Mouse (Mus musculus): ENCODE measurements at regions not wholly inside any gene's neighbourhood (a gene's known extent, or its start where the extent isn't known, plus 50 kb on each side); places are given as distances from the start of the nearest gene placed in this dataset.
"Not testable (repeated sequence)": the region's sequence is repeated elsewhere in the genome, so short reads cannot be mapped to it uniquely, and the experiment has no call there.

DNA sequence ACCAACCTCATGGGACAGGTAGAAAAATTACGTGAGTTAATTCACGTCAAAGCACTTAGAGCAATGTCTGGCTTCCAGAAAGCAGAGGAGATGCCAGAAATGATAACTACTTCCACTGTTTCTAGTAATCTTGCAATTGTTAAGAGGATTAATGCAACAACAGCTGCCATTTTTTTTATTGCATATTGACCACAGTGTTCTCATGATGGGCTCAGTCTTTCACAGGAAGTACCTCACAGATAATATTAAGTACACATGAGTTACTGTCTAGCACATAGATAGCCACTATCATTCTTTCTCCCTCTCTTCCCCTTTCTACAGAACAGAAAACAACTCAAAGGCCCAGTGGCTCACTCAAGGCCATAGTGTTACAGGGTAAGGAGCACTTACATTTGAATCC is 104.8 kb upstream of the Abca1 start:
- no peak for DNase-seq (ENCODE audit: low spot score in 2 of 2)

DNA sequence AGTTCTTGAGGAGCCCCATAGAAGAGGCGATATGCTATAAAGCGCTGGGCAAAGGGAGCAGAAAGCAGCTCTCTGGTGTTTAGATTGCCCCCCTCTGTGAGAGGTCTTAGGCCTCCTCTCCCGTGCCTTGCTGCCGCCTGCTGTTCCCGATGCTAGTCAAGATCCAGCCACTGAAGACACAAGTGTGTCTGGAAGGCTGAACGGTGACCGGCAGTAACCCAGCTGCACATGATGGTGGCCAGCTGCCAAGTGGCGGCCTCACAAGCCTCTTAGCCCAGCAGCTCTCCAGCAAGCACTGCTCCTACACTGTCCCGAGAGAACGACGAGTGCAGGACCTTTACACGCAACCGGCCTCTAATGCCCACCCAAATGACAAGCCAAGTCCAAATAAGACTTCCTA is 104.1 kb upstream of the Abca1 start:
- DNase-seq (ENCODE audit: low spot score in 2 of 2): peak; percentile 73 to 78

DNA sequence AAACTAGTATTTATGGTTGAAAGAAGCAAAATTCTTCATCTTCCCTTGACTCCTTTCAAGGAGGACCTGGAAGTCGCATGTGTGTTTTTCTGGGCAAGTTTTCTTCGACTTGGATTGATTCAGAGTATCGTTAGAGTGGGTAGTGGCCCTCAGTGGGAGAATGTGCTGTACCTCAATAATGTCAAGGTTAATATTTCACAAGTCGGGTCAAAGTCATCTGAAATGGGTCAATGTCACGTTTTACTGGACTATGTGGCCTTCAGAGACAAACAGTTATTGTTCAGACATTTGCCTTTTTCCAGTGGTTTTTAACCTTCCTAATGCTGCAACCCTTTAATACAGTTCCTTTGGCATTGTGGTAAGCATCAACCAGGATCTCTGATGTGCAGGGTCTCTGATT is 102.8 kb upstream of the Abca1 start:
- DNase-seq (ENCODE audit: low spot score in 2 of 2): no peak

DNA sequence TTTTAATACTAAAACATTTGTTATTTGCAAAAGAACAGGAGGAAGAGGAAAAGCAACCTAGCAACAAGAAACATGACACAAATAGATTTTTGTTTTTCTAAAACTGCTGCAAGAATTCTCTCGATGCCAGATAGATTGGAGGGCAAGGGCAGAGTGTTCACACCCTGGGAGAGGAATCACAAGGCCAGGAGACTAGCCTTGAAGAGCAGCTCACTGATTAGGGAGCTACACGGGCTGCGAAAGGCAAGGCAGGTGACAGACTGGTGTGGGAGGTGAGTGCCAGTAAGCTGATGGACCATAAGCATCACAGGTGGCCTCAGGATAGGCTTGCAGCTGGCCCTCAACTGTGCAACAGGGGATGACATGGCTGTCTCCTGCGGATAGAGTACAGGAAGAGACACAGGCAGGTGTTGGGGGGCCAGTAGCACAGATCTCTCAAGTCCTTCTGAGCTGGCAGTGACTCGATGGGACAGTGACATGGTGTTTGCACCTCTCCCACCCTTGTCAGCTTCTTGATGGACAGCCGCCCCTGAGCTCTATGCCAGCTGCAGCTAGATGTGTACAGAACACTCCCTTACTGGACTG is 102.0 kb upstream of the Abca1 start:
- DNase-seq (ENCODE audit: low spot score in 2 of 2): no peak

DNA sequence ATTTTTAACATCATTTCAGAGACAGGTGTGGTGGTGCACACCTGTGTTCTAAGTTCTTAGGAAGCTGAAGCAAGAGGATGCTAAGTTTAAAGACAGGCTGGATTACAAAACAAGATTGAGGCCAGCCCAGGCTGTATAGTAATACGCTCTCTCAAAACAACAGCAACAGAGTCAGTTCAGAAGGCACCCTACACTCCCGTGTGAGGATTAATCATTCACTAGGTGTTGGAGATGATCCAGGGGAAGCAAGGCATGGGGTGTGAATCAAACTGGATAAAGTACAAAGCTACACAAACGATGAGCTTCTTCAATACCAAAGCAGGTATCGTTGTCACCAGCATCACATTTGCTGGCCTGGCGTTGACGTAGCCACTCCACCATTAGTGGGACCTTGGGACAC is 99.3 kb upstream of the Abca1 start:
- DNase-seq (ENCODE audit: low spot score in 2 of 2): no peak

DNA sequence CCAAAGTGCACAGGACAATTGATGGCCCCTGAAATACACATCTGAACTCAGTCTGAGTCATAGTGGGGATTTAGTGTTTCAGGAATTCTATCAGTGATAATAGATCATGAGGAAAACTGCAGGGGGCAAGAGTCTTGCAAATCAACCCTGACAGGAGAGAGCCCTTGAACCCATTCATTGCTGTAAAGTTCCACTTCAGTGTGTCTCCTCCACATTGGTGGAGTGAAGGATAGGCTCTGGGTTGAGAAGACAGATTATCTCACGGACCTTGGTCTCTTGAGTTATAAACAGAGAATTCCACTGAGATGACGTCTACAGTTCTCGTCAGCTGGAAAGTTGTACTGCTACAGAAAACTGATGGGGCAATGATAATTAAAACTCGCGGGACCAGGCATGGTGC is 97.3 kb upstream of the Abca1 start:
- DNase-seq (ENCODE audit: low spot score in 2 of 2): no peak

DNA sequence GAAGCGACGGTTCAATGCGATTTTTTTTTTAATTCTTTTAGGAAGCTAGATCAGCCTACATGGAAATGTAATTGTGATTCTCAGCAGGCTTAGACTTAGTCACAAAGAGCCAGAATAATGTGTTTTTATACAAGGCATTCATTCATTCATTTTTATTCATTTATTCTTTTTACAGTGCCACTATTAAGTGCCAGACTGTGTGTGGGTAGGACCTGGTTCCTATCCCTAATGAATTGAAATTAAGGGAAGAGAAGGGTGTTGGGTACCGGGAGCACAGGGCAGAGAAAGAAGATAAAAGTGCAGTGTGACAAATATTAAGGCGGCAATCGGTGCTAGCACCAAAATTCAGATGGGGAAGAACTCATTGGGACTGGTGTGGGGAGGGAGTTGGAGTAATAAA is 94.8 kb upstream of the Abca1 start:
- no peak for DNase-seq (ENCODE audit: low spot score in 2 of 2)

DNA sequence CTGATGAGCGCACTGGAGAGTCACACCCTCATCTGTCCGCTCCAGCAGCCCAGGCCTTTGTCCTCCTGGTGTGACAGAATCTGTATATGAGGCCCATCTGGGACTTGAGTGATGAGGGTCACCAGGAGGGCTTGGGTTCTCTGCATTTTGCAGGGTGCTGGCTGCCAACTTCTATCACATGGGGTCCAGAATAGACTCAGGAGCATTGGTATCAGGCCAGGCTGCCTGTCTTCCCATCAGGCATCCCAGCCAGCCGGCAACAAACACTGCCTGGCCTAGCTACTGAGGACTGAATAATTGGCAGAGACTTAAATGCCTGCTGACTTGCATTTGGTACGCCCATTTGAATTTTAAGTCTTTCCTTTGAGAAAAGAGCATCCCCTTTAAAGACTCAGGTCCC is 94.0 kb upstream of the Abca1 start:
- peak; percentile 32 to 48 for DNase-seq (ENCODE audit: low spot score in 2 of 2)

DNA sequence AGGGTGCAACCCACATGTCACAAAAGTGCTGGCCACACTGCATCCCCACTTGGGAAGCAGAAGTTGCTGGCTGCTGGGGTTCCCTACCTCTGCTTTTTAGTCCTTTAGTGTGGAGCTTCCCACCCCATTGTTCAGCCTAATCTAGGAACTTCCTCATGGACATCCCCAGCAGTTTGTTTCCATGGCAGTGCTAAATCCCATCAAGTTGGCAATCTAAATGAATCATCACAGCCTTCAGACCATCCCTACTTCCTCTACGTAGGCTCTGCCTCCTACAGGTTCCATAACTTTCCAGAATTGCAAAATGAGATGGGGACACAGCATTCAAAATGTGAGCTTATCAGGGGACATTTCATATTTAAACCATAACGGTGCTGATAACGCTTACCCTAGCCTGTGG is 90.6 kb upstream of the Abca1 start:
- DNase-seq (ENCODE audit: low spot score in 2 of 2): no peak

DNA sequence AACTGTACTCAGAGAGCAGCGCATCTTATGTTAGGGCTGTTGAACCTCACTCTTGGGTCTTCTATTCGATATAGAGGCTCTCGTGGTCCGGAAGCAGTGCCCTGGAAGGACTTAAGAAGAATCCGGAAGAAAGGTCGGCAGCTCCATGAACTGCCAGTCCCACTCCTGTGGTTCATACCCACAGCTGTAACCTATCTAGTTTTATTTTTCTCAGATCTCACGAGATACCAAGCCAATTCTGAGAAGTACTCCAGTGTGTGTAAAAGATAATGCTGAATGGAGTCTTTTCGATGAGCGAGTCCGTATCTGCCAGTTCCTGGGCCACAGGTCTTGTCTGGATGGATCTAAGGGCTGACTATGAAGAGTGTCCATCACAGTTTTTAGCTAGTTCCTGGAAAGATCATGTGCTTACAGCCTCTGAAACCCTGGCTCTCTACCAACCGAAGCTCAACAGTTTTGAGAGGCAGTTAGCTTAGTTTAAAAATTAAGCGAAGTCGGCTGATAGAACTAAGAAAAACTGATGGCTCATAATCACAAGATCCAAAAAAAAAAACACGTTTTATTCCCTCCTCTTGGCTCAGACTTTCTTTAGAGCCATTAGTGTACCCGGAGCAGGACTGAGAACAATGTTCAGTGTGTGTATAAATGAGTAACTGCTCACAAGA is 86.5 kb upstream of the Abca1 start:
- DNase-seq (ENCODE audit: low spot score in 2 of 2): no peak

DNA sequence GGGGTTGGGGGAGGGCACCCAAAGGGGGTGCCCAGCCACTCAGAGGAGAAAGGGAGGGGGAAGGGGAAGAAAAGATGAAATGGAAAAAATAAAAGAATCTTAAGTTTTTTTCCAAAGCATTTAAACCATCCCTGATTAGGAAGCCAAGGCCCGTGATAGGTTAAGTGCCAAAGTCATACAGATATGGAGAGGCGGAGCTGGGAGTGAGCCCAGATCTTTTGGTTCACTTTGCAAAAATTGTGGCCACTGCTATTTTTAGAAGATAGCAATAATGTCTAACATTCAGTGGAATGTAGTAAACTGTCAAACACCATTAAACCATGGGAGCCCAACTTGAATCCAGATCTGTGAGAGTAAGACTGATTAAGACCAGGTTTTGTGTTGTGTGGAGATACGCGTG is 85.9 kb upstream of the Abca1 start:
- DNase-seq (ENCODE audit: low spot score in 2 of 2): no peak

DNA sequence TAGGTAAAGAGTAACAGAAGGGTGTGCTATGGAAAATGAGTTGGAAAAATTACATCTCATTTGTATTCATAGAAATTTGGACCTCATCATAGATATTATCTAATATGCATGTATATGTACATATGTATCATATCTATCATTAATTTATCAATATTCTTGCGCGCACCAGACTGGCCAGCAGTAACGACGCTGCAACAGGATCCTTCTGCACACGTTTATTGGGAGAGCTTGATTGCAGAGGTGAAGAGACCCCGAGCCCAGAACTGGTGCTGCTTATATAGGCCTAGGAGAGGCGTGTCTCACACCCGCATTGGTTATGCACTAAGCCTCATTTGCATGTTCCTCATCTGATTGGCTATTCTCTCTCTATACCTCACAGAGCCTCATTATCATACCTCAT is 83.8 kb upstream of the Abca1 start:
- DNase-seq (ENCODE audit: low spot score in 2 of 2): not testable (repeated sequence)

DNA sequence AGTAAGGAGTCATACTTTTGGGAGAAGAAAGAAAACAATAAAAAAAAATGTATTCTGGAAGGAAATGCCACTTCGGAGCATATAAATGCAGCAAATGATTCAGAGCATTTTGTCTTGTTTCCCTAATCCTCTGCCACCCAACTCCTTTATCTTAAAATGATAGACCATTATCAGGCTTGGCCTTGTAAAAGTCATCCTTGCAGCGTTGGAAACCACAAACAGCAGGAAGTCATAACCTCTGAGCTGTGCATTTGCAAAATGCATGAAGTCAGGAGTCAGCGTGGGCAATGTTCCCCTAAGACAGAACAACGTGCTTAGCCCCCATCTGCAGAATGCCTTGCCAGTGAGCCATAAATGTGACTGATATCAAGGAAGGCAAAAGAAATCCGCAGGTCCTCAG is 80.2 kb upstream of the Abca1 start:
- no peak for DNase-seq (ENCODE audit: low spot score in 2 of 2)

DNA sequence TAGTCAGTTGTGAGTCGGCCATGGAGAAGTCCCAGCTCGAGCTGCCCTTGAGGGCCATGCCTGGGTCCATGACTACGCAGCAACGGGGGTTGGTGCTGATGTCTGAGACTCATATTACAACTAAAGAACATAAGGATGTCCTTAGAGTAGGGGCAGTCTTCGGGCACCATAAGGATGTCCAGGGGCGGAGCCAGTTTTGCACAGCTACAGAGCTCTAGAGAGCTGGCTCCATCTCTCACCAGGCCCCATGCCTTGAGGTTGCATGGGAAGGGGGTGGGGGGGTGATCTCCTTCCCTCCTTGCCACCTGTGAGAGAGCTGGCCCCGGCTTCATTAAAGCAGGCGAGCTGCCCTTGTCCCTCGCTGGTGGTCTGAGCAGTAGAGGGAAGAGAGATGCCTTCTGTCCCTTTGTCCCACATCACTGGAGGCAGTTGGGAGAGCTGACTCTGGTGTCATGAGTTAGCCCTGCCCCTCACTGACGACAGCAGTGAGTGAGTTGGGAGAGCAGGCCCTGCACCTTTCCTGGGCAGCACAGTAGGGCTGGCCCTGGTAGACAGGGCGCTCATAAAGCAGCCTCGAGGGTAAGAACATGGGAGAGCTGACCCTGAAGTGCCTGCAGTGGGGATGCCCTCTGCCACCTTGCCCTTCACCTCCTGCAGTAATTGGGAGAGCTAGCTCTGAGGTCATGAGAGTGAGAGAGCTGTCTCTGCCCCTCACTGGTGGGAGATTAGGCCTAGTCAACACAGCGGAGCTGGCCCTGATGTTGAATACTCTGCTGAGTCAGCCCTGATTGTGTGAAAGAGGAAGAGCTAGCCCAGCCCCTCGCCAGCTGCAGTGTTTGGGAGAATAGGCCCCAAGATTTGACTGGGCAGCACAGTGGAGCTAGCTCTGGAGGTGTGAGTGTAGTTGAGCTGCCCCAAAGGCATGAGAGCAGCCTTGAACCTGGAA is 78.9 kb upstream of the Abca1 start:
- no peak for DNase-seq (ENCODE audit: low spot score in 2 of 2)

DNA sequence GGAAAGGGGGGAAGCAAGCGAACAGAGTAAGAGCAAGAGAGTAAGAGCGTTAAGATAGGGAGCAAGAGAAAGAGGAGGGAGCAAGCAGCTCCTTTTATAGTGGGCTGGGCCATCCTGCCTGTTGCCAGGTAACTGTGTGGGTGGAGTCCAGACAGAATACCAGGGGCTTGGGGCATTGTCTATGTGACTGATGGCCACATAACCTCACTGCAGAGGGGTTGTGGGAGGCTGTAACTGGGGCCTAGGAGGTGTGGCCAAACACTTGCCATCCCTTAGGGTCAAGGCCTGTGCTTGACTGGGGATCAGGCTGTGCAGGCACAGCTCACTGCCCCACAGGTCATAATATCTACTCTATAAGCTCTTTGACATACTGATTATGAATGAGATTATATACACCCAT is 76.2 kb upstream of the Abca1 start:
- DNase-seq (ENCODE audit: low spot score in 2 of 2): no peak

DNA sequence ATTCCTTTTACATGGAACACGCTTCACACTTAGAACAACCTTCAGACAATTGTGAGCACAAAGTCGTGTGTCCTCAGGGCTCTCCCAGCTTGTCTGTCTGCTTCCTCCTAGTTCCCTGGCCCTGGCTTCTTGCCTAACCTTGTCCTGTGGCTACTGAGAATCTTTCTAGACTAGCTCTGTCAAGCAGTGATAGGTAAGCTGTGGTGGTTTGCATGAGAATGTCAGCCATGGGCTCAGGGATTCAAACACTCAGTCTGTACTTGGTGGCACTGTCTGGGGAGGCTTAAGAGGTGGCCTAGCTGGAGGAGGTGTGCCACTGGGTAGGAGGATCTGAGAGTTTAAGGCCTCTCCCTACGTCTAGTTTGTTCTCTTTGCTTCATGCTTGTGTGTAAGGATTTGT is 72.7 kb upstream of the Abca1 start:
- DNase-seq (ENCODE audit: low spot score in 2 of 2): no peak

DNA sequence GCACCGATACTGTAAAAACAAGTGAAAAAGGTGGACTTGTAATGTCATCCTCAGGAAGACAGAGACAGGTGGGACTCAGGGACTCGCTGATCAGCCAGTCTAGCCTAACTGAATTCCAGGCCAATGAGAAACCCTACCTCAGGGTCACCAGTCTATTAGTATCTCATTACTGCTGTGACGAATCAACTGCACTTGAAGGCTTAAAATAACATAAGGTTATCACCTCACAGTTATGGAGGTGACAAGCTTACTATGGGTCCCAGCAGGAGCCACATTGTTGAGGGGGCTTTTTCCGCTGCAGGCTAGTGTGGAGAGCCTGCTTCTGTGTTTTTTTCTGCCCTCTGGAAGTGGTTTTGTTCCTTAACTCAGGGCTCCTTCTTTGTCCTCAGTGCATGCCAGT is 72.2 kb upstream of the Abca1 start:
- DNase-seq (ENCODE audit: low spot score in 2 of 2): no peak

DNA sequence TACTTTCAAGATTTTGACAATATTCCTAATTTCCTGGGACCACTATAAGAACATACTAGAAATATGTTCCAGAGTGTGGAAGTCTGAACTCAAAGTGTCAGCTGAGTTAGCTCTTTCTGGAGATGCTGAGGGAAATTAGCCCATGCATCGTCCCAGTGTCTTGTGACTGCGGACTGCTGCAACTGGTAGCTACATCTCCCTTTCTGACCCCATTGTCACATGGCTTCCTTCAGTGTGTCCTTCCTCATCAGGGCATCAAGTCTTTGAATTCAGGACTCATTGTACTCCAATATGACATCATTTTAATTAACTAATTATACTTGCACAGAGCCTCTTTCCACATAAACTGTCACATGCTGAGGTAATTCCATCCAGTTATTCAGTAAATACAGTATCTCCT is 71.4 kb upstream of the Abca1 start:
- no peak for DNase-seq (ENCODE audit: low spot score in 2 of 2)

DNA sequence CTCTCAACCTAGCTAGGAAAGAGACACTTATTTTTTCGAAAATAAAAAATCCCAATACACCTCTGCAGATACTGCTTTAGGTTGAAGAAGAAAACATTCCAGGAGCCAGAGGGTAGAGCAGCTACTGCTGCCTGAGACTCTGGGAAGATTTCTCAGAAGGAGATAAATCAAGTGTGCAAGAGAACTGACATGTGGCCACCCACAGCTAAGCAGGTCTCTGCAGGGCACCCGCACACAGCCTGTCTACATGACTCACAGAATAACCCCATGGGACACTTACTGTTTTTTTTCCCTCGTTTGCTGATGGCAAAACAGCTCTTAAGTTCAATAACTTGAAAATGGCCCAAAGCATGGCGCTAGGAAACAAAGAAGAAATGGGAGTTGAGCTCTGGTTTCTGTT is 68.7 kb upstream of the Abca1 start:
- no peak for DNase-seq (ENCODE audit: low spot score in 2 of 2)

DNA sequence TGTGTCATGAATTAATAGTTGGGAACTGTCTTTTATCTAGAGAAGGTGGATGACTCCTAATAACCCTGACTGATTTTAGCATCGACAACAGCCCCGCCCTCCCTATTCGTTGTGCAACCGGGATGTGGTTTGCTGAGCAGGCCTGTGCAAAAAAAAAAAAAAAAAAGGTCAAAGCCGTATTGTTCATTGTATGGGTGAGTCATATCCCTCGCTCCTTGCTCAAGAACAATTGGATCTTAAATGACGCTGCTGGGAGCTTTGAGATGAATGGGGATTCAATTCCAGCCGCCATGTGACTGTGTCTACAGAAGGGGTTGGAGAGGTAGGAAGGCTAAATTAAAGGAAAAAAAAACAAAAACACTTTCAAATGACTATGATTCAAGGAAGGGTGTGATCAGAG is 68.1 kb upstream of the Abca1 start:
- no peak for DNase-seq (ENCODE audit: low spot score in 2 of 2)

DNA sequence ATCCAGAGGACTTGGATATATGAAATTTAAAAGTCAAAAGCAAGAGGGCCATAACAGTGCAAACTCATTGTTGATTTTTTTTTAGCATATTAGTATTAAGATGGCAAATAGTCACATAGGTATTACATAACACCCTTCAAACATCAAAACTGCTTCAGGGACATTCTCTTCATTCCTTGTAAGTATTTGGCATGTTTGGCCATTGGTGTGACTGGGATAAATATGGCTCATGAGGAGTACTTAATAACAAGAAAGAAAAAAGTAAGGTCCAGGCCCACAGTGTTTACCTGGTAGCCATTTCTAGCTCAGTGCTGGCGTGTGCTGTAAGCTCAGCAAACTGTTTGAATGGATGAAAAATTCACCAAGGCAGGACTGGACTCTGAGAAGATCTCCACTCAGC is 67.4 kb upstream of the Abca1 start:
- DNase-seq (ENCODE audit: low spot score in 2 of 2): no peak

DNA sequence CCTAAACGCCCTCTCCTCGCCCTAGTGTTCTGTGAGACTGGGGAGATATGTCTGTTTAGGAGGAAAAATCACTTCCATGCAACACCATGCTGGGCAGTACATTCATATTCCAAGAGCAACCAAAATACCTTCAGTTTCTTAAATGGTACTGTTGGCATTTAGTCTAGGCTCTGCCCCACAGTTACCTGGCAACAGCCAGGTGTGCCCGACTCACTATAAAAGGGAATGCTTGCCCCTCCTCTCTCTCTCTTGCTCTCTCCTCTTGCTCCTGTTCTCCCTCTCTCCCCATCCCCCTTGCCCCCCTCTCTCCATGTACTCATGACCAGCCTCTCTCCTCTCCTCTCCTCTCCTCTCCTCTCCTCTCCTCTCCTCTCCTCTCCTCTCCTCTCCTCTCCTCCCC is 66.7 kb upstream of the Abca1 start:
- no peak for DNase-seq (ENCODE audit: low spot score in 2 of 2)

DNA sequence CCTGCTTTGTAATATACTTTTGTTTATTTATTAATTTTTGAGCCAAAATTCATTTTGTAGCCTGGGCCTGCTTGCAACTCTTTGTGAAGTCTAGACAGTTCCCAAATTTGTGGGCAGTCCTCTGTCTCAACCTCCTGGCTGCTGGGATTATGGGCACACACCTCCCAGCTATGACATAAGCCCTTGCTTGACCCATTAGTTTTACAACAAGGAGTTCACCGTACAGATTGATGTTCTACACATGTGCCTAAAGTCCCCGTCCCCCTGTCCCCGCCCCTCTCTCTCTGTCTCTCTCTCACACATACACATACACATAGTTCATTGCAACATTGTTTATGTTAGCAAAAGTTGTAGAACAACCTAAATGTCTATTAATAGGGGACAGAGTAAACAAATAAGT is 63.7 kb upstream of the Abca1 start:
- no peak for DNase-seq (ENCODE audit: low spot score in 2 of 2)

Measured in layer of hippocampus, adult 8-10 months (tissue).